Mouse (Mus musculus): ENCODE measurements at regions not wholly inside any gene's neighbourhood (a gene's known extent, or its start where the extent isn't known, plus 50 kb on each side); places are given as distances from the start of the nearest gene placed in this dataset.

DNA sequence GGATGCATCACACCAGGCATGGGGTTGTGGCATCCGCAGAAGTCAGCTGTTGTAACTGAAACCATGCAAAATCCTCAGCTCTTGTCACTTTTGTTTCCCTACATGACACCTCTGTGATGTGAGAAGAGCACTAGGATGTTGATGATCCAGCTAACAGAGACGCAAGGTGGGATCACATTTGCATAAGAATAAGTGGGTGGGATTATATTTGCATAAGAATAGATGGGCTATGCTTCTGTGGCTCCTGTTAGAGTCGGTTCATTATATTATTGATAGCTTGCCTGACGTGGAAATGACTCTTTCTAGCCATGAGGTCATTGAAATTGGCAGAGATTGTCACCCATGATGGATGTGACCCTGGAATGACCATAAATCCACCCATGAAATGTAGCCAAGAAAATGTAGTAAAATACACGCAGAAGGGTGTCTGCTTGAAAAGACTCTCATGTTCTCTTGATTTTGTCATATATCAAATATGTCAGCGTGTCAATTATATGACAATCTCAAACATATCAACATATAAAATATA lies 102.2 kb upstream of the Arg1 start:
- DNase-seq: no peak

- DNase-seq: peak; percentile 76 to 81
Measured at GRCm38 (mm10) chr10:25023601-25024157, 96.4 kb upstream of the Arg1 start.

DNA sequence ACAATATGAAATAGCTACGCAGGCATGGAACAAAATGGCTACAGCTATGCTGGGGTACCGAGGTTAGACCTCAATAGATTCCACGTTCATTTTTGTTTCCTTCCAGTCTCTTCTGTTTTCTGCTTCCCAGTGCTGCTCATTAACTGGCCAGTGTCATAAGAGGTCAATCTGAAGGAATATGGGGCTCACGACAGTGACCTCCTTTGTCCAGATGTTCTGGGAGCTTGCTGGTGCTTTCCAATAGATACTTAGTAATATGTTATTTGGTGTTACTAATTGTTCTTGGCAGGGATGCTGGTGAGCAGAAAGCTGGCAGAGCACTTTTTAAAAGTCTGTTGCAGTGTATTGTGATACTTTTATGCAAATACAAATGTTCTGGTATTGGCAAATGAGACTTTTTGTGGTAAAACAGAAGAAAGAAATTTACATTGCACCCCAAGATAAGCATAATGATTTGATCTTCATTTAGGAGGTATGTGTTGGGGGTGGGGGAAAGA lies 95.8 kb upstream of the Arg1 start:
- no peak for DNase-seq

DNA sequence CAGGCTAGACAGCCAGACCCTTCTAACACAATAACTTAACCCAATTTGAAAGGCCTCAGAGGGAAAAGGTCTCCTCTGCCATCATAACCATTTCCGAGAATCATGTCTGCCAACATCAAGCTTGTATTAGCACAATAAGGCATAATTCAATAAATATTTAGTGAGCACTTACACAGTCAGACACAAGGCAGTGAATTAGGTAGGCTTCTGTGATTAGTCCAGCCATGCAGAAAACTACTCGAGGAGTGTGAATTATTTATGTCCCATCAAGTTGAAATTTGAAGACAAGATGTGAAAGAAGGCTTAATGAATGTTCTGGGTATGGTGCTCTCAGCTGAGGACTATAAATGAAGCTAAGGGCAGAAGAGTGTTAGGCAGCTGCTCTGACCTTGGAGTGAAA lies 91.7 kb upstream of the Arg1 start:
- DNase-seq: no peak

GRCm38 (mm10) chr10:25017843-25018242 lies 90.6 kb upstream of the Arg1 start:
- no peak for DNase-seq

DNA sequence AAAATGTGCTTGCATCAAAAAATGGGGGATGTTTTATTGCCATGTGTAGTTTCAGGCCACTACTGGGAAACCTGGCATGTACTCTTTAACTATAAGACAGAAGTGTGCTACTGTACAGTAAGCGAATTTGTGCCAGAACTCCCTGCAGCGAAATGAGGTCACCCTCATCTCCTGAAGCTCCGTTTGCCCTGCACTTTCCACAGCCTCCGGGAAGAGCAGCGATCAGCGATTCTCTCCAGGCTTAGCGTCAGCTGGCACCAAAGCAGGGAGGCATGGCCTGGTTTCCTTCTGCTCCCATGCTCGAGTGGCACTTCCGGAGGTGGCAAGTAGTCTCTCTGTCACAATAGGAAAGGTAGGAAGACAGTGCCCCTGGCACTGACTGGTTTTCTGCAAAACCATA lies 88.8 kb upstream of the Arg1 start:
- peak; percentile 92 to 95 for DNase-seq

- no peak for DNase-seq
Measured at GRCm38 (mm10) chr10:25012129-25012528, 84.8 kb upstream of the Arg1 start.

- peak in 1 of 2 experiments; percentile 18 for DNase-seq
Measured at GRCm38 (mm10) chr10:25001299-25001698, 74.0 kb upstream of the Arg1 start.

DNA sequence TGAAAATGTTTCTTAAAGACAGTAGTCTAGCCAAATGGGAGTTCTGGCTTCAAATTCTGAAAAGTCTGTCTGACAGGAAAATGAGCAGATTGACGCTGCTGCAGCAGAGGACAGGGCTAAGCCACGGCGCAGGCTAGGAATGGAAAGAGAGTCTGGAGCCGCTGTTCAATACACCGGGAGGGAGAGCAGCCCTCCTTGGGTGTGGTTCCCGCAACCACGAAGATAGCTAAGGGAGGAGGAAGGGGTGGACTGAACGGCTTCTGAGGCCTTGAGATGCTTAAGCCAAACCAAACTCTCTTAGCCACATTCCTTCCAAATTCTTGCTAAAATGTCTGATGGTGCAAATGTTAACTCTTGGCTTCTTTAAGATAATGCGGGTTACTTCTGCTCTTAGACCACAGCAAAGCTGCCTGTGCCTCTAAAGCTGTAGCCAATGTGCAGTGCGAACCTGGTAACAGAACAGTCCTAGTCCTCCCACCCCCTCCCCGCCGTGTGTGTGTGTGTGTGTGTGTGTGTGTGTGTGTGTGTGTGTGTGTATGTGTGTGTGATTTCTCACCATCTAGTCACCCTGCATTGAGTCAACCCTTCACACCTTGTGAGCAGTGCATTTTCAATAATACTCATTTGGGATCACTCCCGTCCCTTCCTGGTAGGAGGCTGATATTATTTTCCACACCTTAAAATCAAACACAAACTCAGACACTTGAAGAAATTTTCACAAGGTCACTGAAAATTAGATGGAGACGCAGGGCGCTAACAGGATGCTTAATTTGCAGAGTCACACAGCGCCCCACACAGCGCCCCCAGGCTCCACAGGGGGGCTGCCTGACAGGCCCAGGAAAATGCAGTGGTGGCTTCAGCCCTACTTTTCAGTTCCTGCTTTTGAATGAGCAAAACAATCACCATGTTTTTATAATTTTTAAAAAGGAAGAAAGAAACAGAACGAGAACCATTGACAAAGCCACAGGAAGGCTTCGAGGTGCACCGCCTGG lies 73.2 kb upstream of the Arg1 start:
- DNase-seq: no peak

- DNase-seq: no peak
Measured at GRCm38 (mm10) chr10:24999807-25000206, 72.5 kb upstream of the Arg1 start.

DNA sequence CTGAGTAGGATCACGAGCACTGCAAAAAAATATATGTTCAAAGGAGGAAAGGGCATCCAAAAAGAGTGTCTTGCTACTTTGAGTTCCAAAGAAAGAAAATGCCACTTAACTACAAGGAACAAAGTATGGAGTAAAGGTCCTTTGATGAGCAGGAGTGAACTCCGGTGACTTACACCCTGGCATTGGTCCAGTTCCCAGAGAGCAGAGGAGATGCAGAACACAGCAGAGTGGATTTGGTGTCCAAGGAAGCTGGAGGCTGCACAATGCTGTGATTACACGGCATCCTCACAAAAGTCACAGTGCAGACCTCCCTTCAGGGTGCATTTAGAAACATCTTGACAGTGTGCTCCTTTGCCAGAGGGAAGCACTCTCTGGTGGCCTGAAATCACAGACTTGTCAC lies 70.4 kb upstream of the Arg1 start:
- peak in 1 of 2 experiments; percentile 51 for DNase-seq

DNA sequence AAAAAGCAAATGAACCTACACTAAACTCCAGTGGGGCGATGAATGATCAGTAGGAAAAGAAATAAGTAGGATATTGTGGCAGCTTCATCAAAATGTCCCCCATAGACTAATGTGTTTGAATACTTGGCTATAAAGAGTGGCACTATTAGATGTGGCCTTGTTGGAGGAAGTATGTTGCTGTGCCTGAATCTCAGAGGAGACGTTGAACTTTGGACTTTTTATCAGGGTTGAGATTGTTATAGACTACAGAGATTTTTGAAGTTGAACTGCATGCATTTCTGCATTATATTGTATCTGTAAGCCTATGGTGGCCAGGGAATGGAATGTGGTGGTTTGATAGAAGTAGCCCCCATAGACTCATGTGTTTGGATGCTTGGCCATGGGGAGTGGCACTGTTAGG lies 68.5 kb upstream of the Arg1 start:
- DNase-seq: no peak

DNA sequence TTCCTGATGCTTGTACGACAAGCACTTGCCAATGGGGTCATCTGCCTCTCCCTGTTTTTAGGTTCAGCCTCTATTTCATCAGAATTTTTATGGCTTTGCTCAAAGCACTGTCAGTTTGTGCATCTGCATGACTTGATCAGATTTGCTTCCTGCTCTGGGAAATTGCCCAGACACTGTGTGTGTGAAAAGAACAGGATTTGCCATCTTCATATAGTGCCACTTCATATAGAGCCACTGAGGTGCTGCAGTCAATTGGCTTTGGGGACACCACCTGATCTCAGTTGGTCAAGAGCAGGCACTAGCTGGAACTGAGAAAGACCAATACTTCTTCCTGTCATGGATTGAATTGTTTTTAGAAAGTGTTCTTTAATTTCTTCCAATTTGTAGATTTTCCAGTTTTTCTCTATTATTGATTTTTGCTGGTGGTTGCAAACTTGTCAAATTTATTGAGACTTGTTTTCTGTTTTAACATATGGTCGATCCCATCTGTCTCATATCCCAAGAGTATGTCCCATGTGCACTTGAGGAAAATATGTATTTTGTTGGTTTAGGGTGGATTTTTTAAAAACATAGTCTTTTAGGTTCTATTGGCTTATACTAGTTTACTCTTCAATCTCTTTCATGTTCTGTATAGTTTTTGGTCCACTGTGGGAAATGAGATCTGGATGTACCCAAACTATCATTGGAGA lies 62.8 kb upstream of the Arg1 start:
- peak in 1 of 2 experiments; percentile 22 for DNase-seq

GRCm38 (mm10) chr10:24984801-24985200 lies 57.5 kb upstream of the Arg1 start:
- no peak for DNase-seq

DNA sequence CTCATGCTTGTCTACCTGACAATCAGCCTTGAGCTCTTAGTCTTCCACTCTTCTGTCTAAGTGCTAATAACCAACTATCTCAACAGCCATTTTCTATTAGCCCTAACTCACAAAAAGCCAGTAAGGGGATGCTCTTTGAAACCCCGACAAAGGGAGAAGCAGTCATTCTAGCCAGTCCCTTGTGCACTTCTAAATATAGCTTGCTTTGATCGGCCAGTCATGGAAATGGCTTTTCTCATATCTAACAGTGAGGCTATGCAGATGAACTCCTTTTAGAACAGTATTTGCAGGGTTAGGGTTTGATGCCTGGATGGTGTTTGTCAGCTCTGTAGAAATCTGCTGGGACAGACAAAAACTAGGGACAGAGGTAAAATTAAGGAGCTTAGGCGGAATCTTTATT lies 54.5 kb upstream of the Arg1 start:
- no peak for DNase-seq

Data from cerebellum, postnatal 25 days (tissue).